Mouse (Mus musculus): ENCODE results near the gene Serbp1.
A peak's percentile ranks its signal among the peaks of the same experiment; 100 is the strongest.

Serbp1 gene

GRCm38 (mm10) chr6:67303210-67303609 lies 65.2 kb downstream of the Serbp1 start:
- DNase-seq = no peak

- no peak for DNase-seq
These were observed 71.0 kb downstream of the Serbp1 start for GRCm38 (mm10) chr6:67308994-67309393.

DNA sequence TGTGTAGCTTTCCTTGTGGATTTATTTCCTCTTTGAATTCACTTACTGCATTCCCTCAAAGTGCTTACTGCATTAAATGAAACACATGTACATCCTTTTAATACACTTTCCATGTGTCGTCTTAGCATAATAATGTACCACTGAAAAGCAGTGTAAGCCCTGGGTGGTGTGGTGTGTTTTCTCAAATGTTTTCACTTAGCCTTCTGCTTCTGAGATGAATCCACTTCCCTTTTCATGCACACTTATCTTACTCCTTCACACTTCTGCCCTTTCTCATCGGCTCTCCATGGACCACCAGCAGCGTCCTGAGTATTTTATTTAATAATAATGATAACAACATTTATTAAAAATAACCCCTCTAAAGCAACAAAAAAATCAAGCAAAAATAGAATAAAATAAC lies 71.8 kb downstream of the Serbp1 start:
- no peak for DNase-seq

GRCm38 (mm10) chr6:67314697-67315096 lies 76.7 kb downstream of the Serbp1 start:
- DNase-seq = no peak

DNA sequence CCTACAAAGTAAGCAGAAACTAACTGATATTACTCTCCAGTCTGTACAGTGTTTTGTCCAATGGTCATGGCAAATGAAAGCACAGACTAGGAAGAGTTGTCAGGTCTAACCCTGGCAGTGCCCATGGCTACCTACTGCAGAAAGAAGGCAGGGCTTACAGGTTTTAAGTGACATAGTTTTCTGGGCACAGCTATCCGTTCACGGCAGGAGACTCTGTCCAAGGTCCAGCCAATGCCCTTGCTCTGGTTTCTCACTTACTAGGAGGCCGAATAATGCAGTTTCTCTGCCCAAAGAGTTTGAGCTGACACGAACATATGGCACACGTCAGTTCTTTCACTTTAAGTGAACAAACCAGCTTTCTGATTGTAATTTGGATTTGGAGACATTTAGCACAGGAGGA lies 79.1 kb downstream of the Serbp1 start:
- DNase-seq = peak; percentile 13

- no peak for DNase-seq
These were observed 79.9 kb downstream of the Serbp1 start for GRCm38 (mm10) chr6:67317827-67318338.

GRCm38 (mm10) chr6:67318451-67318850 lies 80.5 kb downstream of the Serbp1 start:
- peak; percentile 70 for DNase-seq

- no peak for DNase-seq
These were observed 85.8 kb downstream of the Serbp1 start for GRCm38 (mm10) chr6:67323788-67324187.

- DNase-seq = no peak
These were observed 100.0 kb downstream of the Serbp1 start for GRCm38 (mm10) chr6:67337943-67338342.

DNA sequence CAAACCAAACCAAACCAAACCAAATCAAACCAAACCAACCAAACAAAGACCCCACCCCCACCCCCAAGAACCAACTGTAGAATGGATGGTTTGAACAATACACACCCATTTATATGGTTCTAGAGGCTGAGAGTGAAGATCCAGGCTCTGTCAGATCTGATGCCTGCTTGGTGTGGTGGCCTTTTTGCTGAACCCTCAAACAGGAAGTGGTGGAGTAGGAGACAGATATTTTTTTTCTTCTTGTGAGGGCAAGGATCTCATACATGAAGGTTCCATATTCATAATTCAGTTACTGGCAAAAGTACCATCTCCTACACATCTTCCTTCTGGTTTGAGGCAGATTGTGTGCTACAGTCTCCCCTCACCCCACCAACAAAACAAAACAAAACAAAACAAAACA lies 101.5 kb downstream of the Serbp1 start:
- no peak for DNase-seq

Measured in kidney, postnatal 14 days (tissue).